In genomic region chr7:129798525-129798924, GRCm38 (mm10) we compare ENCODE assay signal across 19 mouse cellular contexts.
"Had no signal": no experiment of that assay in that cellular context is flagged by ENCODE, and none has a peak within 500 bp of the region (broad histone marks: within the 10 kb centered on the region; RNA-seq: fewer than 3 reads in every experiment).

No protein-coding gene starts in this region.

- H3K9ac ChIP-seq: limb, embryonic 15.5 days; liver, embryonic 13.5 days; liver, embryonic 15.5 days; midbrain, embryonic 12.5 days; neural tube, embryonic 13.5 days; neural tube, embryonic 15.5 days had no signal

- ATAC-seq: midbrain, embryonic 16.5 days had no signal

- H3K4me1 ChIP-seq: liver, embryonic 13.5 days; liver, embryonic 15.5 days had no signal

- DNase-seq: liver, embryonic 13.5 days; lung, adult 2 months; lung, postnatal 10 days; lung, postnatal 4 days; midbrain, embryonic 14.5 days; retina, postnatal 1 day; right cerebral cortex, postnatal 14 days; thymus, adult 18-20 months; thymus, postnatal 14 days; thymus, postnatal 36 days had no signal

- H3K9me3 ChIP-seq: limb, embryonic 15.5 days; liver, embryonic 13.5 days; liver, embryonic 15.5 days; midbrain, embryonic 10.5 days; midbrain, embryonic 12.5 days; neural tube, embryonic 13.5 days; neural tube, embryonic 15.5 days had no signal

- H3K27me3 ChIP-seq: limb, embryonic 15.5 days; liver, embryonic 13.5 days; liver, embryonic 15.5 days; neural tube, embryonic 13.5 days had no signal

- H3K4me3 ChIP-seq: limb, embryonic 15.5 days; liver, embryonic 13.5 days; liver, embryonic 15.5 days; midbrain, embryonic 10.5 days; midbrain, embryonic 12.5 days; myocyte; neural tube, embryonic 13.5 days; neural tube, embryonic 15.5 days had no signal

- H3K27ac ChIP-seq: limb, embryonic 15.5 days; liver, embryonic 13.5 days; liver, embryonic 15.5 days; midbrain, embryonic 10.5 days; midbrain, embryonic 12.5 days; neural tube, embryonic 13.5 days; neural tube, embryonic 15.5 days had no signal

- H3K4me2 ChIP-seq: limb, embryonic 15.5 days; liver, embryonic 11.5 days; liver, embryonic 13.5 days; liver, embryonic 15.5 days; midbrain, embryonic 12.5 days; neural tube, embryonic 13.5 days; neural tube, embryonic 15.5 days had no signal

- H3K36me3 ChIP-seq: limb, embryonic 15.5 days; liver, embryonic 13.5 days; liver, embryonic 15.5 days; midbrain, embryonic 10.5 days; midbrain, embryonic 12.5 days; neural tube, embryonic 13.5 days; neural tube, embryonic 15.5 days had no signal
